Mouse (Mus musculus): ENCODE data around the gene Gpr88.

DNA sequence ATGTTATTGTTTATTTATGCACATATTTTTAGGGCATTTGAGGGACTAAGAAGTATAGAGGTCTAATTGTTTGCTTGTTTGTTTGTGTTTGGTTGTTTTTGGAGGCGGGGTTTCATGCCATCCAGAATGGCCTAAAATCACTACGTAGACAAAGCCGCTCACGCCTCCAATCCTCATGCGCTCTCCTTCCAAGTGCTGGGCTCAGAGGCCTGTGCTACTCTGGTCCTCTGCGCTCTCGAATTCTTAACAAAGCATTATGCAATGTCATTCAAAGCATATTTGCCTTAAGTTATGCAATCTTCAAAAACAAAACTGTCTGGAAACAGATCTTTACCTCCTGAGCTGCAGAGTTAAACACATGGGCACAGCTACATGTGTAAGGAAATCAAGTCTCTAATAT is 49.3 kb upstream of the Gpr88 start:
- TF ChIP-seq HCFC1 (IDR thresholded peaks at IDR 0.05; ENCODE audit: borderline replicate concordance, insufficient read depth, low read length): no peak
- no peak for TF ChIP-seq CHD2 (IDR thresholded peaks at IDR 0.05; ENCODE audit: low read depth, low read length)

Data from ES-E14 (cell line).